Mouse (Mus musculus) thymus, postnatal 36 days (tissue): ENCODE results near the gene Rwdd3.

Experiments
- DNase-seq, 2 experiments: peaks; one replicate each; pipeline ENCODE4 v3.0.0; 2022; ENCODE audit warnings: mixed read lengths in 2 of 2

Rwdd3 gene

GRCm38 (mm10) chr3:121171243-121171871 is at the start of gene Rwdd3:
Gene Rwdd3 (minus strand): TSS chr3:121171695.
- DNase-seq: peak; percentile 94

GRCm38 (mm10) chr3:121217011-121217410 is 45.5 kb upstream of the Rwdd3 start:
- no peak for DNase-seq

- DNase-seq: peak in 1 of 2 experiments; percentile 47
Measured at GRCm38 (mm10) chr3:121213501-121213900, 42.0 kb upstream of the Rwdd3 start.

- DNase-seq: no peak
Measured at GRCm38 (mm10) chr3:121212156-121212555, 40.7 kb upstream of the Rwdd3 start.

GRCm38 (mm10) chr3:121208994-121209393 is 37.5 kb upstream of the Rwdd3 start:
- DNase-seq: no peak

- DNase-seq: no peak
Measured at GRCm38 (mm10) chr3:121206202-121206882, 34.8 kb upstream of the Rwdd3 start.

GRCm38 (mm10) chr3:121202638-121203037 is 31.1 kb upstream of the Rwdd3 start:
- no peak for DNase-seq

- DNase-seq: no peak
Measured at GRCm38 (mm10) chr3:121201012-121201747, 29.7 kb upstream of the Rwdd3 start.

- DNase-seq: no peak
Measured at GRCm38 (mm10) chr3:121189199-121189598, 17.7 kb upstream of the Rwdd3 start.

GRCm38 (mm10) chr3:121187510-121187909 is 16.0 kb upstream of the Rwdd3 start:
- no peak for DNase-seq

- no peak for DNase-seq
Measured at GRCm38 (mm10) chr3:121186925-121187324, 15.4 kb upstream of the Rwdd3 start.

GRCm38 (mm10) chr3:121185197-121185596 is 13.7 kb upstream of the Rwdd3 start:
- DNase-seq: no peak

- DNase-seq: no peak
Measured at GRCm38 (mm10) chr3:121176011-121176410, 4.5 kb upstream of the Rwdd3 start.

GRCm38 (mm10) chr3:121174248-121174945 is 2.9 kb upstream of the Rwdd3 start:
- DNase-seq: no peak

- DNase-seq: no peak
Measured at GRCm38 (mm10) chr3:121172718-121173117, 1.2 kb upstream of the Rwdd3 start.

- no peak for DNase-seq
Measured at GRCm38 (mm10) chr3:121171872-121172265, 374 bp upstream of the Rwdd3 start.

GRCm38 (mm10) chr3:121170631-121171030 is 864 bp downstream of the Rwdd3 start:
- no peak for DNase-seq

GRCm38 (mm10) chr3:121169092-121169942 is 2.2 kb downstream of the Rwdd3 start:
- DNase-seq: no peak

GRCm38 (mm10) chr3:121168581-121168980 is 2.9 kb downstream of the Rwdd3 start:
- no peak for DNase-seq

GRCm38 (mm10) chr3:121163271-121163819 is 8.2 kb downstream of the Rwdd3 start:
- DNase-seq: peak; percentile 82 to 84

GRCm38 (mm10) chr3:121161661-121162060 is 9.8 kb downstream of the Rwdd3 start:
- peak in 1 of 2 experiments; percentile 6 for DNase-seq

GRCm38 (mm10) chr3:121160424-121160823 is 11.1 kb downstream of the Rwdd3 start:
- no peak for DNase-seq
